In genomic region chr11:105184678-105185077, GRCm38 (mm10) we compare ENCODE assay signal across 13 mouse cellular contexts. TPM values are rescaled to one million over a fixed set of nuclear protein-coding genes. Genes with fewer than 3 reads are reported as not detected.
DNase-seq lines count a peak whose midpoint lies in the region; ATAC-seq and TF ChIP-seq lines count a peak whose summit lies in the region.
"Had no signal": no experiment of that assay in that cellular context is flagged by ENCODE, and none has a peak within 500 bp of the region (broad histone marks: within the 10 kb centered on the region; RNA-seq: fewer than 3 reads in every experiment).

No protein-coding gene starts in this region.

- DNase-seq in heart, adult 2 months, result no peak
- no peak for DNase-seq in heart, postnatal 4 days
- peak; percentile 17 for DNase-seq in lung, postnatal 0 days (ENCODE audit: low spot score)
- DNase-seq in lung, postnatal 25 days (ENCODE audit: low spot score), result no peak
- peak; percentile 14 for DNase-seq in NIH3T3 (ENCODE audit: low read depth)
- peak; percentile 34 for DNase-seq in splenic B cell, adult 2 months (ENCODE audit: low read depth, low spot score)
- DNase-seq: adrenal gland, postnatal 14 days; cerebellum, adult 9-10 months; heart, adult 18-20 months; lung, adult 2 months had no signal

- no peak overlapping the region for H3K4me2 ChIP-seq in lung, postnatal 0 days (replicated peaks; ENCODE audit: low read depth, low read length)
- H3K4me2 ChIP-seq in midbrain, embryonic 13.5 days (replicated peaks), result no peak overlapping the region

- H3K79me2 ChIP-seq in heart, adult 2 months (replicated peaks; ENCODE audit: control insufficient read depth, insufficient read depth, low read length), result peaks cover 6% of the 10 kb centered on the region

- no peak for TF ChIP-seq EP300 in heart, adult 2 months (IDR thresholded peaks at IDR 0.05; ENCODE audit: insufficient read depth, low read depth, low read length)
- TF ChIP-seq EP300 in lung, postnatal 0 days (IDR thresholded peaks at IDR 0.05), result no peak

- H3K27ac ChIP-seq in heart, adult 2 months, result no peak overlapping the region
- no peak overlapping the region for H3K27ac ChIP-seq in lung, postnatal 0 days (ENCODE audit: low read length)
- H3K27ac ChIP-seq in midbrain, embryonic 13.5 days, result no peak overlapping the region
- H3K27ac ChIP-seq: hindbrain, embryonic 10.5 days had no signal

- 92% methylated on average over 3 of the region's 3 CpGs for WGBS in heart, adult 2 months
- WGBS in lung, postnatal 0 days, result 95% methylated on average over 3 of the region's 3 CpGs
- 93% methylated on average over 3 of the region's 3 CpGs for WGBS in midbrain, embryonic 13.5 days

- no peaks in the 10 kb centered on the region for H3K27me3 ChIP-seq in heart, adult 2 months (ENCODE audit: control insufficient read depth, insufficient read depth, low read length)
- no peaks in the 10 kb centered on the region for H3K27me3 ChIP-seq in lung, postnatal 0 days (replicated peaks; ENCODE audit: insufficient read depth, low read length)
- no peaks in the 10 kb centered on the region for H3K27me3 ChIP-seq in splenic B cell, adult 2 months (ENCODE audit: control insufficient read depth, insufficient read depth, low read length, poor library complexity, severe bottlenecking)
- no peaks in the 10 kb centered on the region for H3K27me3 ChIP-seq in midbrain, embryonic 13.5 days

- TF ChIP-seq CTCF in heart, adult 2 months (IDR thresholded peaks at IDR 0.05), result peak; percentile 40
- peak; percentile 54 for TF ChIP-seq CTCF in lung, postnatal 0 days (IDR thresholded peaks at IDR 0.05)

- TF ChIP-seq POLR2A in heart, adult 2 months (IDR thresholded peaks at IDR 0.05; ENCODE audit: insufficient read depth, low read depth, low read length), result no peak

- intact Hi-C loops in heart, adult 2 months (cut with DNase I), result loop anchor here (5.0 kb wide), 1 partner anchor 57 kb away; the partner anchor contains the start of gene Mettl2

- ATAC-seq in lung, postnatal 0 days, result no peak
- no peak for ATAC-seq in midbrain, embryonic 13.5 days

- H3K4me3 ChIP-seq in heart, adult 2 months, result no peak overlapping the region
- no peak overlapping the region for H3K4me3 ChIP-seq in lung, postnatal 0 days (ENCODE audit: low read depth, low read length)
- no peak overlapping the region for H3K4me3 ChIP-seq in midbrain, embryonic 13.5 days (replicated peaks)
- H3K4me3 ChIP-seq: hindbrain, embryonic 10.5 days had no signal

- H3K9me3 ChIP-seq in lung, postnatal 0 days (ENCODE audit: low read length), result no peaks in the 10 kb centered on the region
- H3K9me3 ChIP-seq in midbrain, embryonic 13.5 days, result no peaks in the 10 kb centered on the region
- H3K9me3 ChIP-seq: hindbrain, embryonic 10.5 days had no signal

- H3K36me3 ChIP-seq in heart, adult 2 months (ENCODE audit: control insufficient read depth, insufficient read depth, low read length), result peaks cover 20% of the 10 kb centered on the region
- 0 out of 2 replicates have a peak, but pooled peaks cover 5% of the 10 kb centered on the region for H3K36me3 ChIP-seq in lung, postnatal 0 days (ENCODE audit: insufficient read depth, low read length)
- H3K36me3 ChIP-seq in splenic B cell, adult 2 months (ENCODE audit: control insufficient read depth, insufficient read depth, low read length, poor library complexity, severe bottlenecking), result peaks cover 4% of the 10 kb centered on the region; the same call in 1 of the 2 replicates
- peaks cover 16% of the 10 kb centered on the region for H3K36me3 ChIP-seq in midbrain, embryonic 13.5 days

- H3K4me1 ChIP-seq in heart, adult 2 months (ENCODE audit: control insufficient read depth, insufficient read depth, low read length), result peaks cover 9% of the 10 kb centered on the region
- peaks cover 11% of the 10 kb centered on the region; the same call in 1 of the 2 replicates for H3K4me1 ChIP-seq in lung, postnatal 0 days (ENCODE audit: insufficient read depth, low read depth, low read length)
- H3K4me1 ChIP-seq in midbrain, embryonic 13.5 days (replicated peaks), result peaks cover 22% of the 10 kb centered on the region

- H3K9ac ChIP-seq in heart, adult 2 months (ENCODE audit: low read depth, low read length), result no peak overlapping the region
- H3K9ac ChIP-seq in lung, postnatal 0 days (replicated peaks; ENCODE audit: low read depth), result no peak overlapping the region
- H3K9ac ChIP-seq in midbrain, embryonic 13.5 days (replicated peaks), result no peak overlapping the region

RNA-seq across cellular contexts. Expression of gene Tlk2, which starts 6.1 kb away (rescaled TPM):
- 10 to 100 TPM; 35.9 to 41.9 TPM for total RNA-seq in heart, adult 2 months (2021)
- polyA plus RNA-seq in heart, adult 2 months (2012; rRNA removed), result 11.5 and 20.2 TPM in 2 replicates
- 10 to 100 TPM; 51.2 to 52.0 TPM for total RNA-seq in heart, postnatal 4 days (2021)
- 14.4 and 14.8 TPM in 2 replicates for polyA plus RNA-seq in lung, postnatal 0 days (2015; fragmentation: Nextera tagmentation; extraction: Ambion mirVana)
- 23.6 and 24.7 TPM in 2 replicates for polyA plus RNA-seq in midbrain, embryonic 13.5 days (2015; fragmentation: Nextera tagmentation; extraction: Ambion mirVana)

RNA-seq across cellular contexts. Expression of gene Gm10842, which starts 38.0 kb away (rescaled TPM):
- total RNA-seq in heart, adult 2 months (2021), result not detected
- polyA plus RNA-seq in heart, adult 2 months (2012; rRNA removed), result not detected in 2 replicates
- total RNA-seq in heart, postnatal 4 days (2021), result not detected
- not detected in 2 replicates for polyA plus RNA-seq in lung, postnatal 0 days (2015; fragmentation: Nextera tagmentation; extraction: Ambion mirVana)
- polyA plus RNA-seq in midbrain, embryonic 13.5 days (2015; fragmentation: Nextera tagmentation; extraction: Ambion mirVana), result not detected in 2 replicates
- total RNA-seq: adrenal gland, postnatal 14 days; heart, adult 18-20 months had no signal
- polyA plus RNA-seq: hindbrain, embryonic 10.5 days; lung, adult 2 months; small intestine, adult 2 months had no signal

RNA-seq across cellular contexts. Expression of gene Mettl2, which starts 58.5 kb away (rescaled TPM):
- 10 to 100 TPM; 10.1 to 12.8 TPM for total RNA-seq in heart, adult 2 months (2021)
- 9.0 and 14.7 TPM in 2 replicates for polyA plus RNA-seq in heart, adult 2 months (2012; rRNA removed)
- total RNA-seq in heart, postnatal 4 days (2021), result 10 to 100 TPM; 16.2 TPM
- polyA plus RNA-seq in lung, postnatal 0 days (2015; fragmentation: Nextera tagmentation; extraction: Ambion mirVana), result 14.9 and 16.2 TPM in 2 replicates
- polyA plus RNA-seq in midbrain, embryonic 13.5 days (2015; fragmentation: Nextera tagmentation; extraction: Ambion mirVana), result 32.0 and 34.5 TPM in 2 replicates

Comparison
In these comparisons a context has a peak if more than half of its experiments do, and no peak if none do; other contexts are left out.
1. DNase-seq: peak in lung, postnatal 0 days (single experiment), NIH3T3 (single experiment) and splenic B cell, adult 2 months (single experiment); none in heart, adult 2 months (0 of 2), heart, postnatal 4 days (single experiment) and lung, postnatal 25 days (single experiment).